Mouse (Mus musculus) MEL-GATA-1-ER (cell line): ENCODE results near the gene Dynll2.
A peak's percentile ranks its signal among the peaks of the same experiment; 100 is the strongest.
"Not testable (repeated sequence)": the region's sequence is repeated elsewhere in the genome, so short reads cannot be mapped to it uniquely, and the experiment has no call there.

Experiments used
- DNase-seq: peaks from one replicate; pipeline ENCODE4 v3.0.0-alpha.2; 2012; ENCODE audit warnings: low read depth; ENCODE audit errors: extremely low read depth

Dynll2 gene

DNA sequence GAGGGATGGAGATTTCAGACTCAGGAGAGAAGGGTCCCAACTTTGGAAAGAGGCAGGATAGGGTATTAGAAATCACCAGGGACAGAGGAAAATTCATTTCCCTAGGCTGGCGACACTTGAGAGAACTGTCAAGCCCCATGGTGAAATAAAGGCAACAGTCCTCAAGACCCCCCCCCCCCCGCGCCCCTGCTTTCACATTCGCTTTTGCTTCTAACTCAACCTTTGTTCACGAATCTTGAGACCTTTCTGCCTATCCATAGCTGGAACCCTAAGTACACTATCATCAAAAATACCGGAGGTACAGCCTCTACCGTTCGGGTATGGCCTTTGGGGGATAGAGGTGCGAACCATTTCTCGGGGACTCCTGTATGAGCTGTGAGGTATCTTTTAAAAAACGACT lies 528 bp upstream of the Dynll2 start:
- no peak for DNase-seq

DNA sequence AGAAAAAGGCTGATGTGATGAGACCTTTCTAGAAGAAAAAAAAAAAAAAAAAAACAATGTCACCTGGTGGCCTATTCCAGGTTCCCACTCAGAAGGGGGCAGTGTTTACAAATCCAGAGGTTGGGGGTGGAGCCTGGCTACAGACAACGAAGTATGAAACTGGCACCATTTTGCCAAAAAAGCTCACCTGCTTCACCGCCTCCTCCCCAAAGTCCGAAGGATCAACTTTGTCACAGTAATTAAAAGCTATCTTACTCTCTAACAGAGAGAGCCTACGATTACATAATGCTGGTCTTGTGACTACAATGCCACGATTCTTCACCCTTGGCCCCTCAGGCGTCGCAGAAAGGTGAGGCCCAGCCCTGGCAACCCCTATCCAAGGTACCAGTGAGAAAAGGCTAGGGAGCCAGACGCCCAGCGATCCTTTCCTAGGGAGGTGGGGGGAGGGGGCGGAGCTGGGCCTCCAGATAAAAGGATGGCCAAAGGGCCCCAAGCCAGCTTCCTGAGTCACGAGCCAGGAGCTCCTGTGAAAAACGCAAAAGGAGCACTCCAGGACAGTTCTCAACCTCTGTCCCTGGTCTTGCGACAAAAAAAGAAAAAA lies 1.1 kb downstream of the Dynll2 start:
- no peak for DNase-seq

- no peak for DNase-seq
Observed at GRCm38 (mm10) chr11:87985643-87986042, 1.7 kb downstream of the Dynll2 start.

GRCm38 (mm10) chr11:87984571-87984970 lies 2.8 kb downstream of the Dynll2 start:
- DNase-seq: no peak

GRCm38 (mm10) chr11:87978905-87979304 lies 8.4 kb downstream of the Dynll2 start:
- DNase-seq: no peak

DNA sequence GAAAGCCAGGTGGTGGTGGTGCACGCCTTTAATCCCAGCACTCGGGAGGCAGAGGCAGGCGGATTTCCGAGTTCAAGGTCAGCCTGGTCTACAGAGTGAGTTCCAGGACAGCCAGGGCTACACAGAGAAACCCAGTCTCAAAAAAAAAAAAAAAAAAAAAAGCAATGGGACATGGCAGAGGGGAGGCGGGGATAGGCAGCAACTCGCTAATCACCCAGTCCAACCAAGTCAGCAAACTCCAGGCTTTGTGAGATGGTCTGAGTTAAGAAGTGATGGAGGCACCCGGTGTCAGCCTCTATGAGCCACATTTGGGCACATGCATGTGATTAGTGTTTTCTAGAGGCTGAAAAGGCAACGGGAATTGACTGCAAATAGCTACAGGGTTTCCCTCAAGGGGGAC lies 10.3 kb downstream of the Dynll2 start:
- DNase-seq: not testable (repeated sequence)

DNA sequence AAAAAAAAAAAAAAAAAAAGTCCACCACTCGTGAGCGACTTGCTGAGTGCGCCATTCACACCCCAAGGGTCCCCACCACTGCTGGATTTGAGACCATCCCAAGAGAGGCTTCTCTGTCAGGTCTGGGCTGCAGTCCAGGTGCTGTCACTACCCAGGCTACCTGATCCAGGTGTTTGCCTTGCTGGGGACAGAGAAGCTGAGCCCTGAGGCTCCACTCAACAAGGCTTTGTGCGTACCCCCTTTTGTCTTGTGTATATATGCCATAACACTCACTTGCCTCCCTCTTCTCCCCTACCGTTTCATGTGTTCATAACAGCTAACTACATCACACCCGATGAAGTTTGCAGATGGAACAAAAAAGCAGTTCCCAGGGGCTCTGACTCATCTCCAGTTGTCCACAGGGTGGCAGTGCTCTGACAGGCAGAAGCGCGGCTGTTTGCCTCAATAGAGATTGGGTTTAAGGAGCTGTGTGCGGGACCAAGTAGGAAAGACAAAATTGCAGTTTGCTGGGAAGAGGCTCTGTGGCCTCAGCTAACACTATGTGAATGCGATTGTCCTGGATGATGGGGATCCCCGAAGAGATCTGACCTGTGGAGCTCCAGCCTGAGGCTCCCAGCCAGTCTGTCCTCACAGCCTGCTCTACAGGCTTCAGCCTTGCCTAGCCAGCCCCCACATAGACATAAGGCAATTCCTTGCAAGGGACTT lies 12.7 kb downstream of the Dynll2 start:
- DNase-seq: no peak

DNA sequence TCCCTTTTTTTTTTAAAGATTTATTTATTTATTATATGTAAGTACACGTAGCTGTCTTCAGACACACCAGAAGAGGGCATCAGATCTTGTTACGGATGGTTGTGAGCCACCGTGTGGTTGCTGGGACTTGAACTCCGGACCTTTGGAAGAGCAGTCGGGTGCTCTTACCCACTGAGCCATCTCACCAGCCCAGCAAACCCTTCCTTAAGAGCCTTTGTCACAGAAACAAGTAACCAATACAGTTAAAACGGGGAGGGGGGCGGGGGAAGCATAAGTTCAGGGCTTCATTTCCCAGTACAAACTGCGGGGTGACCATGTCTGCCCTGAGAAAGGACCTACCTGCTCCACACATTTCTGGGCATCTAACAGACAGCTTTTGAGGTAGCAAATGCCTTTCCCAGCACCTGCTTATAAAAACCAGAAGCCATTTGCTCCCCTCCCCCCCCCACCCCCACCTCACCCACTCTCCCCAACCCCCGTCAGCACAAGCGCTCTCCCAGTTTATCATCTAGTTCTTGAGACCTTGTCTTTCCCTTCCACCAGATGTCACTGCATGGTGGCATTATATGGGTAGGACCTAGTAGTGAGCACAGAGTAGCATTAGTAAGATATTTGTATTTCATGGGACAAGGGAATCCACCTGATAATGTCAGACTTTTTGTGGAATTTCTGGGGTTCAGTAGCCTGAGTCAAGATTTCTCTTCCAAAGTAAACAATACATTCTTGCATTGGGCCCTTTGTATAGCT lies 13.6 kb downstream of the Dynll2 start:
- no peak for DNase-seq

GRCm38 (mm10) chr11:87972829-87973228 lies 14.5 kb downstream of the Dynll2 start:
- no peak for DNase-seq

DNA sequence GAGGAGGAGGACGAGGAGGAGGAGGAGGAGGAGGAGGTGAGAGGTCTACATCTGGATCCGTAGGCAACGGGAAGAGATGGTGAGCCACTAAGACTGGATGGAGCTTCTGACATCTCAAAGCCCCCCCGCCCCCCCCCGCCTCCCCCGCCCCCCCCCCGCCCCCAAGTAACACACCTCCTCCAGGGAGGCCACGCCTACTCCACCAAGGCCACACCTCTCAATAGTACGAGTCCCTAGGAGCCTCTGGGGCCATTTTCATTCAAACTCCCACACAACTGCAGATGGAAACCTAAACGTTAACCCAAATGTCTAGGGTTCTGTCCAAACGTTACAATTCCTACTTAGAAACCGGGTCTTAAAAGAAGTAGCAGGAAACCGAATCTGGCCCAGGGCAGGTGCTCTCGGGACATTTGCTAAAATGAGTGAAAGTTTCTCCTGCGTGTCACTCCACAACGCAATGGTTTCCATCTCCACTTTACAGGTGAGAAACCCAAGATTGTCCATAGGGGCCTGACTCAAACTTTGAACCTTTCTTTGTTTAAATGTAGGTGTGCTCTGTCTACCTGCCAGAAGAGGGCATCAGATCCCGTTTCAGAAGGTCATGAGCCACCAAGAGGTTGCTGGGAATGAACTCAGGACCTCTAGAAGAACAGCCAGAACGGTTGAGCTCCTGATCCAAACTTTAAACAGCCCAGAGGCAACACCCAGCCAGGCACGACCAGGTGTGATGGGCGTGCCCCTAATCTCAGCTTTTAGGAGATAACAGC lies 18.8 kb downstream of the Dynll2 start:
- no peak for DNase-seq

GRCm38 (mm10) chr11:87967692-87968289 lies 19.5 kb downstream of the Dynll2 start:
- peak; percentile 68 for DNase-seq

- DNase-seq: no peak
Observed at GRCm38 (mm10) chr11:87966214-87966613, 21.1 kb downstream of the Dynll2 start.

- no peak for DNase-seq
Observed at GRCm38 (mm10) chr11:87965293-87965692, 22.0 kb downstream of the Dynll2 start.

DNA sequence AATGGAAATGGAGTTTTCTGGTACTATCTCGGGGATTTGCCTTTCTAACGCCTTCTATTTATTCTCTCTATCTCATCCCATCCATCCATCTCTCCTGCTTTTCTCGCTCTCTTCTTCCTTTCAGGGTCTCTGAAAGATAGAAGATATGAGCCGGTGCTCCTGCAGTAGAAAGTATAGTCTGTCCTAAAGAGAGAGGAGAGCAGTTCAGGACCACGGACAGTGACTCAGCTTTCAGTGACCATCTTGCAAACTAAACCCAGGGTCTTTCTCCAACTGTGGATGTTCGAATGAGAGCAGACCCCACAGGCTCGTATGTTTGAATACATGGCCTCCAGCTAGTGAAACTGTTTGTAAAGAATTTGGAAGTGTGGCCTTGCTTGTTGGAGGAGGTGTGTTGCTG lies 30.3 kb downstream of the Dynll2 start:
- DNase-seq: no peak

DNA sequence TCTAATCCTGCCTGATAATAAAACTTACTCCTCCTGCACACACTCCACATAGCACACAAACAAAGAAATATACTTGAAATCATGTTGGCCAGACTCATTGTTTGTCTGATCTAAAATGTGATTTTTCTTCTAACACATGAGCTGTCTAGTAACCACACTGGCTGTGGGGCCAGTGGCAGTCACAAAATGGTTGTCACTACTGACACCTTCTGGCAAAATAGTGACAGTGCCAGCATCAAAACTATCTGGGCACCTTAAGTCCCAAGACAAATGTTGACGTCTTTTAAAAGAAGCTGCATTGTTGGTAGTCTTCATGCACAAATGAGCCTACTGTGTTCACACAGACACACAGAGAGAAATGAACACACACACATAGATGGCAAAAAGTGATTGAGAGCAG lies 32.2 kb downstream of the Dynll2 start:
- no peak for DNase-seq

GRCm38 (mm10) chr11:87949990-87950389 lies 37.3 kb downstream of the Dynll2 start:
- no peak for DNase-seq

DNA sequence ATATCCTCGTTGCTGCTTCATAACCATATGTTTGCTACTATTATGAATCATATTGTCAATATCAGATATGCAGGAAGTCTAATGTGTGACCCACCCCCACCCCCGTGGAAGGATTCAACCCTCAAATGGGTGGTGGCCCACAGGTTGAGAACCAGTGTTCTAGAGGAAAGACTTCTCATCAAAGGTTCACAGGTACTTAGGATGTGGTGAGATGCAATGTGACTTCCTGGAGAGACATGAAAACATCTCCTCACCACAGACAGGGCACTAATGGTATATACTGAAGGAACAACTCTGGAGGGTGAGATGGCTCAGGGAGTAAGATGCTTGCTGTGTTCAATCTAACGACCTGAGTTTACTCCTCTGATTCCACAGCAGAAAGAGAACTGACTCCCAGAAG lies 51.9 kb downstream of the Dynll2 start:
- DNase-seq: no peak

DNA sequence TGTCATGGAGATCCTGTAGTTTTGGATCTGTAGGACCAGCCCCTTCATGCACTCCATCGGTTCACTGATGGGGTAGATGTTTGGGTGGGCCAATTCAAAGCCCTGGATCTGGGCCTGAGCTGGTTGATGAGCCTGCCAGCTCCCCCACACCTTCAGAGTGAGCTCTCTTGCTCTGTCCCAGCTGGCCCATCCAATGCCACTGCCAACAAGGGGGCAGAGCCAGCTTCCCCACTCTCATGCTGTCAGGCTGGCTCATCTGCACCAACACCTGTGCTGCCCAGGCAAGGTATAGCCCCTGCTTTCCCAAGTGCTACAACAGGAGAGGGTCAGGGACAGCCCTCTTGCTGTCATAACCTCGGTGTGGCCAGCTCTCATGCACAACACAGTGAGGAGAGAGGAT lies 53.6 kb downstream of the Dynll2 start:
- DNase-seq: no peak

DNA sequence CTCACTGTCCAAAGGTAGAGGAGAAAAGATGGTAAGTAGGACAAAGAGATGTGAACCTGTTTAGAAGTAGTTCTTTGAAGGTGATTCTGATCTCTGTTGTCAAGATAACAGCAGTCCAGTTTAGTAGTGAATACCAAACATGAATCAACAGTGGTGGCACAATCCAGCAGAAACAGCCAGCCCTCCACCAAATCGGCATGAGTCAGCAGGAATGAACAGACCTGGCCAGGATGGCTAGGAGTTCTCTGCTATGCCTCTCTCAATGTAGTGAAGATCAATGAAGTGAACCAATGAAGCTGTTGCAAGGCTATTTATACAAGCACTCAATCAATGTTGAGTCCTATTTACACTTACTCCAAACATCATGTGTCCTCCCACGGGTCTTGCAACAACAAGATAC lies 57.0 kb downstream of the Dynll2 start:
- DNase-seq: no peak
